22 mouse cellular contexts compared by ENCODE assay signal in the genomic region with DNA sequence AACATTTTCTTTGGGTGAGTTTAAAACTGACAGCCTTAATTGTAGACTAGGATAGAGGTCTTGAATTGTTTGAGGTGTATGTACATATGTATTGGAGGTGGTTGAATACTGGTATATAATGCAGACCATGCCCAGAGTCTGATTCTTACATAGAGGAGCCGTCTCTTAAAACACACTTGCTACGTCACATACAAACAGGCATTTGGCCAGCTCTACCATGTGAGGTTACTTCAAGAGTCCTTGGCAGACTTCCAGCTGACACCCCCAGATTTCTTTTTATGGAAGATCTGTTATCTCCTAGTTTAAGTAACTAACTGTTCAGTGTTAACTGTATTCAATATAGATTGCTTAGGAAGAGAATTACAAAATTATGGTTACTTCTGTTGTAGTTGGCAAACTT. TPM values are rescaled to one million over a fixed set of nuclear protein-coding genes. Genes with fewer than 3 reads are reported as not detected.
DNase-seq lines count a peak whose midpoint lies in the region; ATAC-seq and TF ChIP-seq lines count a peak whose summit lies in the region.
"Had no signal": no experiment of that assay in that cellular context is flagged by ENCODE, and none has a peak within 500 bp of the region (broad histone marks: within the 10 kb centered on the region; RNA-seq: fewer than 3 reads in every experiment).

No protein-coding gene starts in this region.

- intact Hi-C loops in left cerebral cortex, postnatal 14 days (cut with DNase I), result no loop called here

- no peak overlapping the region for H3K4me3 ChIP-seq in heart, embryonic 12.5 days
- H3K4me3 ChIP-seq in MEL (ENCODE audit: control insufficient read depth in 1 of 2, insufficient read depth in 1 of 2, low read depth in 2 of 2, low read length in 2 of 2), result no peak overlapping the region
- H3K4me3 ChIP-seq: erythroblast, embryonic 14.5 days; forebrain, embryonic 15.5 days; heart, embryonic 10.5 days; left cerebral cortex, adult 2 months; midbrain, embryonic 10.5 days had no signal

- H3K4me2 ChIP-seq in heart, embryonic 12.5 days, result no peak overlapping the region
- H3K4me2 ChIP-seq: forebrain, embryonic 15.5 days had no signal

- no peak for TF ChIP-seq EP300 in MEL (IDR thresholded peaks at IDR 0.05; ENCODE audit: low read depth in 1 of 2, low read length in 2 of 2)

- WGBS in heart, embryonic 12.5 days, result 41% methylated on average over 2 of the region's 2 CpGs

- TF ChIP-seq CTCF in MEL (IDR thresholded peaks at IDR 0.05 in 2 of 3, conservative IDR thresholded peaks at IDR 0.05 in 1 of 3; ENCODE audit: control insufficient read depth in 1 of 3, insufficient read depth in 1 of 3, low read depth in 2 of 3, low read length in 3 of 3, poor library complexity in 1 of 3, severe bottlenecking in 1 of 3), result no peak

- no peaks in the 10 kb centered on the region for H3K9me3 ChIP-seq in heart, embryonic 12.5 days (replicated peaks)
- H3K9me3 ChIP-seq in MEL (replicated peaks; ENCODE audit: insufficient read depth, low read length), result no peaks in the 10 kb centered on the region
- H3K9me3 ChIP-seq: forebrain, embryonic 15.5 days; heart, embryonic 10.5 days; midbrain, embryonic 10.5 days had no signal

- H3K36me3 ChIP-seq in heart, embryonic 12.5 days, result peaks cover 3% of the 10 kb centered on the region; the same call in 1 of the 2 replicates
- peaks cover 0 to 7% of the 10 kb centered on the region in 2 experiments for H3K36me3 ChIP-seq in MEL (ENCODE audit: control insufficient read depth in 1 of 2, insufficient read depth in 2 of 2, low read length in 2 of 2)
- H3K36me3 ChIP-seq: forebrain, embryonic 15.5 days; midbrain, embryonic 10.5 days had no signal

- H3K27me3 ChIP-seq in heart, embryonic 12.5 days (replicated peaks), result no peaks in the 10 kb centered on the region
- no peaks in the 10 kb centered on the region for H3K27me3 ChIP-seq in MEL (ENCODE audit: control insufficient read depth in 1 of 2, insufficient read depth in 2 of 2, low read length in 2 of 2)
- H3K27me3 ChIP-seq: forebrain, embryonic 15.5 days had no signal

- no peak overlapping the region for H3K9ac ChIP-seq in heart, embryonic 12.5 days
- no peak overlapping the region for H3K9ac ChIP-seq in MEL (ENCODE audit: control insufficient read depth, low read depth, low read length, poor library complexity, severe bottlenecking)
- H3K9ac ChIP-seq: forebrain, embryonic 15.5 days; liver, postnatal 0 days had no signal

- no peak for ATAC-seq in heart, embryonic 12.5 days (ENCODE audit: insufficient number of reproducible peaks, low FRiP score)
- ATAC-seq: forebrain, embryonic 15.5 days; liver, postnatal 0 days had no signal

- TF ChIP-seq RAD21 in MEL (IDR thresholded peaks at IDR 0.05; ENCODE audit: low read depth, low read length), result no peak

- H3K79me2 ChIP-seq in MEL (ENCODE audit: control insufficient read depth, insufficient read depth, low read length, poor library complexity), result peaks cover 2% of the 10 kb centered on the region; the same call in 1 of the 2 replicates

- no peak overlapping the region for H3K27ac ChIP-seq in heart, embryonic 12.5 days (ENCODE audit: poor library complexity, severe bottlenecking)
- no peak overlapping the region; the same call in 1 of the 2 replicates for H3K27ac ChIP-seq in MEL (ENCODE audit: control insufficient read depth, low read depth, low read length)
- H3K27ac ChIP-seq: forebrain, embryonic 15.5 days; heart, embryonic 10.5 days; left cerebral cortex, adult 2 months; midbrain, embryonic 10.5 days had no signal

- TF ChIP-seq POLR2A in MEL (IDR thresholded peaks at IDR 0.05; ENCODE audit: control insufficient read depth in 1 of 2, insufficient read depth in 1 of 2, low read depth in 1 of 2, low read length in 2 of 2, poor library complexity in 1 of 2), result no peak

- peak; percentile 14 for DNase-seq in heart, postnatal 4 days
- DNase-seq in 416B (ENCODE audit: low read depth), result peak; percentile 13
- peak; percentile 78 for DNase-seq in MEL (ENCODE audit: low read depth, low spot score)
- DNase-seq in left cerebral cortex, postnatal 14 days (ENCODE audit: low spot score in 2 of 2), result peak; percentile 68 to 88
- DNase-seq in adrenal gland, postnatal 4 days (ENCODE audit: low spot score in 2 of 2), result no peak
- no peak for DNase-seq in thymus, postnatal 25 days
- DNase-seq: adrenal gland, adult 2 months; cerebellum, adult 18-20 months; cerebellum, postnatal 36 days; gastrocnemius, postnatal 25 days; kidney, adult 2 months; kidney, postnatal 25 days; liver; liver, postnatal 0 days; lung, postnatal 4 days; thymus, adult 18-20 months had no signal

- peaks cover 13% of the 10 kb centered on the region for H3K4me1 ChIP-seq in heart, embryonic 12.5 days (replicated peaks)
- peaks cover 2 to 7% of the 10 kb centered on the region in 2 experiments; a peak in 2 of 4 replicates for H3K4me1 ChIP-seq in MEL (ENCODE audit: control insufficient read depth in 1 of 2, insufficient read depth in 2 of 2, low read length in 2 of 2)

TF ChIP-seq in MEL, 35 proteins besides CTCF, POLR2A, EP300 and RAD21:
- 0 out of 2 replicates have a peak, but pooled peaks have one; percentile 10 for TF ChIP-seq RCOR1 (IDR thresholded peaks at IDR 0.05; ENCODE audit: low read depth, low read length)
- no peak for TF ChIP-seq HCFC1 (IDR thresholded peaks at IDR 0.05; ENCODE audit: low read depth, low read length)
- TF ChIP-seq BHLHE40 (IDR thresholded peaks at IDR 0.05; ENCODE audit: borderline replicate concordance, low read depth, low read length), result no peak
- TF ChIP-seq GATA1 (IDR thresholded peaks at IDR 0.05; ENCODE audit: low read depth, low read length), result peak; percentile 49; the same call in 1 of the 2 replicates
- 0 out of 2 replicates have a peak, but pooled peaks have one; percentile 25 for TF ChIP-seq ETS1 (IDR thresholded peaks at IDR 0.05; ENCODE audit: low read depth, low read length)

RNA-seq across cellular contexts. Expression of gene Mrps9, which starts 23.1 kb away (rescaled TPM):
- total RNA-seq in heart, postnatal 4 days (2021), result 10 to 100 TPM; 90.6 to 95.1 TPM
- polyA plus RNA-seq in heart, embryonic 12.5 days (2016; fragmentation: Nextera tagmentation; extraction: Ambion mirVana), result 57.7 and 61.1 TPM in 2 replicates
- total RNA-seq in MEL (2012; rRNA removed), result 67.4 and 73.6 TPM in 2 replicates
- polyA plus RNA-seq in MEL (2012; ENCODE audit: insufficient read depth in 1 of 2, insufficient read length in 2 of 2, low read depth in 1 of 2, low replicate concordance in 2 of 2, missing spikeins in 1 of 2), result 10 to 100 TPM in 1 of 2 experiments, not detected in 1; 68.4 TPM
- total RNA-seq in left cerebral cortex, postnatal 14 days (2021), result 10 to 100 TPM; 37.5 to 41.2 TPM
- 10 to 100 TPM; 81.4 to 82.0 TPM for total RNA-seq in adrenal gland, postnatal 4 days (2021)

Comparison
In these comparisons a context has a peak if more than half of its experiments do, and no peak if none do; other contexts are left out.
1. DNase-seq: peak in heart, postnatal 4 days (single experiment), 416B (single experiment), MEL (single experiment) and left cerebral cortex, postnatal 14 days (2 of 2); none in adrenal gland, postnatal 4 days (0 of 2) and thymus, postnatal 25 days (single experiment).